Comparison of ENCODE assay signal across 24 mouse cellular contexts in genomic region chr4:112288396-112288795, GRCm38 (mm10). TPM values are rescaled to one million over a fixed set of nuclear protein-coding genes. Genes with fewer than 3 reads are reported as not detected.
DNase-seq lines count a peak whose midpoint lies in the region; ATAC-seq lines count a peak whose summit lies in the region.
"Had no signal": no experiment of that assay in that cellular context is flagged by ENCODE, and none has a peak within 500 bp of the region (broad histone marks: within the 10 kb centered on the region; RNA-seq: fewer than 3 reads in every experiment).

No protein-coding gene starts in this region.

- no peaks in the 10 kb centered on the region for H3K4me1 ChIP-seq in hindbrain, embryonic 16.5 days (ENCODE audit: control insufficient read depth, insufficient read depth, low read depth, low read length)
- H3K4me1 ChIP-seq: embryonic facial prominence, embryonic 10.5 days; forebrain, embryonic 13.5 days; heart, embryonic 15.5 days; hindbrain, embryonic 10.5 days had no signal

- H3K27me3 ChIP-seq in hindbrain, embryonic 16.5 days (replicated peaks; ENCODE audit: control insufficient read depth, insufficient read depth, low read length), result no peaks in the 10 kb centered on the region
- H3K27me3 ChIP-seq: forebrain, embryonic 13.5 days; heart, embryonic 15.5 days had no signal

- H3K9ac ChIP-seq in hindbrain, embryonic 16.5 days (ENCODE audit: low read depth, low read length), result no peak overlapping the region
- H3K9ac ChIP-seq: forebrain, embryonic 13.5 days; forebrain, postnatal 0 days; heart, embryonic 15.5 days; hindbrain, embryonic 14.5 days had no signal

- 86% methylated on average over 4 of the region's 4 CpGs for WGBS in hindbrain, embryonic 16.5 days

- no peak overlapping the region for H3K27ac ChIP-seq in hindbrain, embryonic 16.5 days (ENCODE audit: low read depth, low read length)
- H3K27ac ChIP-seq: embryonic facial prominence, embryonic 10.5 days; forebrain, embryonic 13.5 days; gastrocnemius, adult 2 months; heart, embryonic 15.5 days; hindbrain, embryonic 10.5 days; hindbrain, embryonic 14.5 days had no signal

- H3K4me2 ChIP-seq in hindbrain, embryonic 16.5 days (ENCODE audit: low read length), result no peak overlapping the region
- H3K4me2 ChIP-seq: forebrain, embryonic 13.5 days; heart, embryonic 11.5 days; heart, embryonic 15.5 days; hindbrain, embryonic 14.5 days had no signal

- peaks cover 8% of the 10 kb centered on the region for H3K9me3 ChIP-seq in hindbrain, embryonic 16.5 days (ENCODE audit: control insufficient read depth, low read length)
- H3K9me3 ChIP-seq: heart, embryonic 15.5 days had no signal

- ATAC-seq in hematopoietic stem cell, adult 5-6 weeks (replicated peaks in 1 of 2; ENCODE audit: insufficient read depth in 1 of 2, low FRiP score in 2 of 2, low TSS enrichment in 1 of 2, low read depth in 1 of 2, poor library complexity in 2 of 2, severe bottlenecking in 2 of 2), result peak; percentile 99 to 100
- ATAC-seq in neutrophil, adult 5-6 weeks (ENCODE audit: extremely low read depth, insufficient number of reproducible peaks, low FRiP score, poor library complexity, severe bottlenecking), result peak; percentile 95
- no peak for ATAC-seq in hindbrain, embryonic 16.5 days
- ATAC-seq: forebrain, embryonic 13.5 days; forebrain, postnatal 0 days had no signal

- H3K36me3 ChIP-seq in hindbrain, embryonic 16.5 days (ENCODE audit: control insufficient read depth, insufficient read depth, low read length), result no peaks in the 10 kb centered on the region
- H3K36me3 ChIP-seq: embryonic facial prominence, embryonic 10.5 days; heart, embryonic 15.5 days; hindbrain, embryonic 10.5 days had no signal

- H3K4me3 ChIP-seq in hindbrain, embryonic 16.5 days (ENCODE audit: low read length), result no peak overlapping the region
- H3K4me3 ChIP-seq: embryonic facial prominence, embryonic 10.5 days; forebrain, embryonic 13.5 days; gastrocnemius, adult 2 months; heart, embryonic 15.5 days; hindbrain, embryonic 10.5 days had no signal

- peak; percentile 11 for DNase-seq in lung, postnatal 36 days
- DNase-seq in lung, postnatal 10 days, result no peak
- no peak for DNase-seq in thymus, postnatal 36 days
- DNase-seq in frontal cortex, postnatal 14 days (ENCODE audit: low spot score in 2 of 2), result no peak
- DNase-seq: adrenal gland, postnatal 10 days; cerebellum, adult 11-12 months; cerebellum, adult 9-10 months; cerebellum, postnatal 36 days; forebrain, postnatal 0 days; gastrocnemius, adult 2 months; gastrocnemius, postnatal 25 days; heart, adult 11 months; heart, postnatal 14 days had no signal

RNA-seq across cellular contexts. Expression of gene Skint3, which starts 56.4 kb away (rescaled TPM):
- 3.9 and 4.8 TPM in 2 replicates for total RNA-seq in hematopoietic stem cell, adult 5-6 weeks (2017)
- 12.9 and 14.5 TPM in 2 replicates for total RNA-seq in neutrophil, adult 5-6 weeks (2017)
- polyA plus RNA-seq in hindbrain, embryonic 16.5 days (2015; fragmentation: Nextera tagmentation; extraction: Ambion mirVana), result not detected in 2 replicates
- total RNA-seq: adrenal gland, postnatal 4 days; ES-E14; forebrain, postnatal 0 days; gastrocnemius, adult 2 months; gastrocnemius, postnatal 25 days; heart, postnatal 14 days had no signal
- polyA plus RNA-seq: embryonic facial prominence, embryonic 10.5 days; forebrain, embryonic 13.5 days; forebrain, postnatal 0 days; heart, embryonic 11.5 days; heart, embryonic 15.5 days; hindbrain, embryonic 10.5 days; hindbrain, embryonic 14.5 days had no signal
